Mouse (Mus musculus) ES-E14 (cell line): Measurements from ENCODE around the gene Mmp24.

ENCODE experiments used
- CHD2 ChIP-seq: IDR thresholded peaks from 2 replicates; pipeline ENCODE4 v1.6.1; 2014; ENCODE audit warnings: mild to moderate bottlenecking, low read depth, low read length, inconsistent platforms
- HCFC1 ChIP-seq: IDR thresholded peaks from 2 replicates; pipeline ENCODE4 v1.6.1; 2012; ENCODE audit warnings: low read length, inconsistent platforms, borderline replicate concordance; ENCODE audit not compliant: insufficient read depth
- ZC3H11A ChIP-seq: IDR thresholded peaks from 2 replicates; pipeline ENCODE4 v1.6.1; 2012; ENCODE audit warnings: low read depth, mild to moderate bottlenecking, inconsistent platforms, low read length, borderline replicate concordance

DNA sequence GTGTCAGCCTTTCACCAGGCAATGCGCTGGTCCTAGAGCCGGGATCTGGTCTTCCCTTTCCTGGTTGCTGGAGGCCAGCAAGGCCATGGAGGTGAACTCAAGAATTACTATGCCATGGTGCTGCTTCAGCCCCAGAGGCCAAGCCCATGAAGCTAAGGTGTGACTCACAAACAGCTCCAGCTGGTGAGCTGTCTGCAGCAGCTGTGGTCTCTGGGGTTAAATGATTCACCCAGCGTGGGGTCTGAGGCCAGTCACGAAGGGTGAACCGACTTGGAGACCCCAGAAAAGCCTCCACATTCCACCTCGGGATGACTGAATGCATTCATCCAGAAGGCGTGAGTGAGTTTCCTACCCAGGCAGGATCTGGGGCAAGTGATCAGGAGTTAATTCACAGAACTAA is 75.0 kb downstream of the Mmp24 start:
- no peak for TF ChIP-seq CHD2
- TF ChIP-seq ZC3H11A: no peak
- no peak for TF ChIP-seq HCFC1
